Mouse (Mus musculus) spleen, postnatal 14 days (tissue): ENCODE data around the gene 2010111I01Rik.

Experiments used
- DNase-seq, 2 experiments: peaks; one replicate each; pipeline ENCODE4 v3.0.0; 2021 to 2022; ENCODE audit warnings: low spot score in 2 of 2

Gene 2010111I01Rik

GRCm38 (mm10) chr13:63030023-63030422 is 65.3 kb downstream of the 2010111I01Rik start:
- no peak for DNase-seq

GRCm38 (mm10) chr13:63031244-63031643 is 66.6 kb downstream of the 2010111I01Rik start:
- no peak for DNase-seq

- DNase-seq, result no peak
These were observed 67.7 kb downstream of the 2010111I01Rik start for GRCm38 (mm10) chr13:63032304-63032830.

- DNase-seq, result no peak
These were observed 68.3 kb downstream of the 2010111I01Rik start for GRCm38 (mm10) chr13:63032958-63033357.

- no peak for DNase-seq
These were observed 68.7 kb downstream of the 2010111I01Rik start for GRCm38 (mm10) chr13:63033364-63033763.

GRCm38 (mm10) chr13:63034666-63035065 is 70.0 kb downstream of the 2010111I01Rik start:
- no peak for DNase-seq

- no peak for DNase-seq
These were observed 73.2 kb downstream of the 2010111I01Rik start for GRCm38 (mm10) chr13:63037906-63038305.

GRCm38 (mm10) chr13:63038415-63038814 is 73.7 kb downstream of the 2010111I01Rik start:
- DNase-seq, result no peak

GRCm38 (mm10) chr13:63038871-63039270 is 74.2 kb downstream of the 2010111I01Rik start:
- no peak for DNase-seq

GRCm38 (mm10) chr13:63039326-63039725 is 74.6 kb downstream of the 2010111I01Rik start:
- no peak for DNase-seq

GRCm38 (mm10) chr13:63039848-63040247 is 75.2 kb downstream of the 2010111I01Rik start:
- DNase-seq, result no peak

GRCm38 (mm10) chr13:63045504-63046205 is 81.0 kb downstream of the 2010111I01Rik start:
- no peak for DNase-seq

GRCm38 (mm10) chr13:63046206-63047020 is 81.7 kb downstream of the 2010111I01Rik start:
- peak in 1 of 2 experiments; percentile 25 for DNase-seq

- DNase-seq, result no peak
These were observed 99.0 kb downstream of the 2010111I01Rik start for GRCm38 (mm10) chr13:63063706-63064105.

- no peak for DNase-seq
These were observed 101.9 kb downstream of the 2010111I01Rik start for GRCm38 (mm10) chr13:63066607-63067006.

- DNase-seq, result no peak
These were observed 103.9 kb downstream of the 2010111I01Rik start for GRCm38 (mm10) chr13:63068371-63069136.

GRCm38 (mm10) chr13:63071874-63072273 is 107.2 kb downstream of the 2010111I01Rik start:
- DNase-seq, result no peak

- DNase-seq, result no peak
These were observed 107.7 kb downstream of the 2010111I01Rik start for GRCm38 (mm10) chr13:63072376-63072775.

GRCm38 (mm10) chr13:63073911-63074675 is 109.4 kb downstream of the 2010111I01Rik start:
- DNase-seq, result no peak

GRCm38 (mm10) chr13:63074676-63074991 is 109.9 kb downstream of the 2010111I01Rik start:
- DNase-seq, result no peak

- no peak for DNase-seq
These were observed 110.7 kb downstream of the 2010111I01Rik start for GRCm38 (mm10) chr13:63075331-63075855.
